Mouse (Mus musculus): ENCODE results near the gene Art2b. TPM values are rescaled to one million over a fixed set of nuclear protein-coding genes. Genes with fewer than 3 reads are reported as not detected.
"Not testable (repeated sequence)": the region's sequence is repeated elsewhere in the genome, so short reads cannot be mapped to it uniquely, and the experiment has no call there.

Gene Art2b
- polyA plus RNA-seq, 1 experiment from 2014 or later, result not detected

DNA sequence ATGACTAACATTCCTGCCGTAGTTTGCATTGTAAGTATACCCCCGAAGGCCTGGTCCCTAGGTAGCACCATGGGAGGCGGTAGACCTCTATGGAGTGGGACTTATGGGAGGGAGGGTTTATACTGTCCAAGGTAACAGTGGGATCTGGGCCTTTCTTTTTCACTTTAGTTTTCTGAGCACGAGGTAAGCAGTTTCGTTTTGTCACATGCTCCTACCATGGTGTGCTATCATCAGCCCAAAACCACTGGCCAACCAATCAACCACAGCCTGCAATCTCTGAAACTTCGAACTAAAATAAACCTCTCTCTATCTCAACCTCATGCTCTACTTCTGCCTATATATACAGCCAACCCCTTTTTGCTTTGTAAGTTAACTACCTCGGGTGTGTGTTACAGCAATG, 32.9 kb upstream of the Art2b start:
- Histone ChIP-seq H3K9me3 (ENCODE audit: low read depth, low read length) (no peaks in the 10 kb centered on the region), H3K4me2 (no peak overlapping the region), H3K4me3 (ENCODE audit: low read depth, low read length) (no peak overlapping the region), H3K9ac (no peak overlapping the region), H3K4me1 (ENCODE audit: insufficient read depth) (no peaks in the 10 kb centered on the region), H3K27ac (ENCODE audit: low read depth) (no peak overlapping the region), H3K27me3 (ENCODE audit: insufficient read depth, low read length) (no peaks in the 10 kb centered on the region), H3K36me3 (ENCODE audit: insufficient read depth) (no peaks in the 10 kb centered on the region)
- WGBS, result 73% methylated on average over 7 of the region's 7 CpGs
- ATAC-seq (ENCODE audit: insufficient read depth) (no peak), DNase-seq (no peak)
- no peak for TF ChIP-seq CTCF (IDR thresholded peaks at IDR 0.05; ENCODE audit: low read depth)

DNA sequence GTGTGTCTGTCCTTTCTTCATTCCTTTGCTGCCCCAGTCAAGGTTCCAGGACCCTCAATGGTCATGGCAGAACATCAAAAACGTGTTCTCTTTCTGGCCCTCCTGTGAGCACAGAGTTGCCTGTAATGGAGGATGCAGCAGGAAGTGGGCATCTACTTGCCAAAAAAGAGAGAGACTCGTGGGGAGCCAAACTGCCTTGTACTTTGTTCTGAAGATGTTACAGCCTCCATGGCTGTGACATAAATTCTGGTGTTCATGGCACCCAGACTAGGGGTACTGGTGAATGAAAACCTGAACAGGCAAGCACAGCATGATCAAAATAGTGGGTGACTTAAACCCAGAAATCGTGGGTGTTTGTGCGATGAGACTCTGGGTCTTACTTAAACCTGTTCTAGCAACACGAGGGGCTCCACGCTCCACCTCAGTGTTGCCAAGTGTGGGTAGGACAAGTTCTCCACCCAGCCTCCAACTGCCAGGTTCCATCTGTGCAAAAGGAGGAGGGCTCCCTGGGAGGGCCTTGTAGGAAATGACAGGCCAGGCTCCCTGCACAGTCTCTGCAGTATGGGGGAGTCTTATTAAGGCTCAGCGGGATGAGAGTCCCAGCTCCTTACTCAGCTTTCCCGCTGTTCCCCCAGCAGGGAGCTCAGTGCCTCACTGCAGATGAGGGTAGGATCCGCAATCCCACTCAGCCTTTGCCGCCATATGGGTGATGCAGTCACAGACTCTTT, 32.2 kb upstream of the Art2b start:
- WGBS, result 64% methylated on average over 10 of the region's 10 CpGs
- no peak for TF ChIP-seq CTCF (IDR thresholded peaks at IDR 0.05; ENCODE audit: low read depth)
- ATAC-seq (ENCODE audit: insufficient read depth), result no peak

GRCm38 (mm10) chr7:101616136-101616835, 30.9 kb upstream of the Art2b start:
- ATAC-seq (ENCODE audit: insufficient read depth) (no peak), DNase-seq (no peak)
- Histone ChIP-seq H3K9ac (no peak overlapping the region), H3K4me3 (ENCODE audit: low read depth, low read length) (no peak overlapping the region), H3K36me3 (ENCODE audit: insufficient read depth) (no peaks in the 10 kb centered on the region), H3K27ac (ENCODE audit: low read depth) (no peak overlapping the region), H3K9me3 (ENCODE audit: low read depth, low read length) (no peaks in the 10 kb centered on the region), H3K27me3 (ENCODE audit: insufficient read depth, low read length) (no peaks in the 10 kb centered on the region), H3K4me1 (ENCODE audit: insufficient read depth) (no peaks in the 10 kb centered on the region), H3K4me2 (no peak overlapping the region)
- no peak for TF ChIP-seq CTCF (IDR thresholded peaks at IDR 0.05; ENCODE audit: low read depth)
- WGBS, result 65% methylated on average over 6 of the region's 6 CpGs

More for the DNA sequence above, 32.2 kb upstream of the Art2b start:
- Histone ChIP-seq H3K9ac (no peak overlapping the region), H3K4me2 (no peak overlapping the region), H3K4me1 (ENCODE audit: insufficient read depth) (no peaks in the 10 kb centered on the region), H3K36me3 (ENCODE audit: insufficient read depth) (no peaks in the 10 kb centered on the region), H3K27me3 (ENCODE audit: insufficient read depth, low read length) (no peaks in the 10 kb centered on the region), H3K9me3 (ENCODE audit: low read depth, low read length) (no peaks in the 10 kb centered on the region), H3K4me3 (ENCODE audit: low read depth, low read length) (no peak overlapping the region), H3K27ac (ENCODE audit: low read depth) (no peak overlapping the region)
- no peak for DNase-seq

GRCm38 (mm10) chr7:101615406-101615805, 30.0 kb upstream of the Art2b start:
- no peak for TF ChIP-seq CTCF (IDR thresholded peaks at IDR 0.05; ENCODE audit: low read depth)
- ATAC-seq (ENCODE audit: insufficient read depth), result no peak
- H3K27ac ChIP-seq (ENCODE audit: low read depth), result no peak overlapping the region

GRCm38 (mm10) chr7:101612786-101613527, 27.6 kb upstream of the Art2b start:
- H3K36me3 ChIP-seq (ENCODE audit: insufficient read depth); DNase-seq; H3K27me3 ChIP-seq (ENCODE audit: insufficient read depth, low read length); H3K27ac ChIP-seq (ENCODE audit: low read depth); ATAC-seq (ENCODE audit: insufficient read depth); H3K9me3 ChIP-seq (ENCODE audit: low read depth, low read length); H3K4me2 ChIP-seq; H3K4me3 ChIP-seq (ENCODE audit: low read depth, low read length); H3K4me1 ChIP-seq (ENCODE audit: insufficient read depth); H3K9ac ChIP-seq: not testable (repeated sequence)
- 73% methylated on average over 8 of the region's 8 CpGs for WGBS

More at GRCm38 (mm10) chr7:101615406-101615805, 30.0 kb upstream of the Art2b start:
- no peaks in the 10 kb centered on the region for H3K27me3 ChIP-seq (ENCODE audit: insufficient read depth, low read length)
- DNase-seq, result peak; percentile 8
- WGBS, result 70% methylated on average over 7 of the region's 7 CpGs
- H3K36me3 ChIP-seq (ENCODE audit: insufficient read depth), result no peaks in the 10 kb centered on the region
- no peak overlapping the region for H3K4me3 ChIP-seq (ENCODE audit: low read depth, low read length)
- H3K9me3 ChIP-seq (ENCODE audit: low read depth, low read length), result no peaks in the 10 kb centered on the region
- H3K9ac ChIP-seq, result no peak overlapping the region
- H3K4me2 ChIP-seq, result no peak overlapping the region
- H3K4me1 ChIP-seq (ENCODE audit: insufficient read depth), result no peaks in the 10 kb centered on the region

GRCm38 (mm10) chr7:101607845-101608244, 22.4 kb upstream of the Art2b start:
- no peak for DNase-seq
- Histone ChIP-seq H3K4me3 (ENCODE audit: low read depth, low read length) (no peak overlapping the region), H3K36me3 (ENCODE audit: insufficient read depth) (no peaks in the 10 kb centered on the region), H3K9ac (no peak overlapping the region), H3K27me3 (ENCODE audit: insufficient read depth, low read length) (no peaks in the 10 kb centered on the region), H3K4me1 (ENCODE audit: insufficient read depth) (no peaks in the 10 kb centered on the region), H3K9me3 (ENCODE audit: low read depth, low read length) (no peaks in the 10 kb centered on the region), H3K27ac (ENCODE audit: low read depth) (no peak overlapping the region), H3K4me2 (no peak overlapping the region)
- ATAC-seq (ENCODE audit: insufficient read depth), result no peak
- 63% methylated on average over 6 of the region's 6 CpGs for whole genome bisulfite sequencing
- TF ChIP-seq CTCF (IDR thresholded peaks at IDR 0.05; ENCODE audit: low read depth), result no peak

GRCm38 (mm10) chr7:101600406-101600805, 15.0 kb upstream of the Art2b start:
- Histone ChIP-seq H3K36me3 (ENCODE audit: insufficient read depth) (no peaks in the 10 kb centered on the region), H3K9ac (no peak overlapping the region), H3K27me3 (ENCODE audit: insufficient read depth, low read length) (no peaks in the 10 kb centered on the region), H3K4me3 (ENCODE audit: low read depth, low read length) (no peak overlapping the region), H3K4me1 (ENCODE audit: insufficient read depth) (no peaks in the 10 kb centered on the region), H3K9me3 (ENCODE audit: low read depth, low read length) (no peaks in the 10 kb centered on the region), H3K4me2 (no peak overlapping the region), H3K27ac (ENCODE audit: low read depth) (no peak overlapping the region)
- no peak for TF ChIP-seq CTCF (IDR thresholded peaks at IDR 0.05; ENCODE audit: low read depth)
- DNase-seq, result no peak
- WGBS, result 87% methylated on average over 1 of the region's 1 CpGs
- no peak for ATAC-seq (ENCODE audit: insufficient read depth)
